In genomic region chr11:78324965-78325364, GRCm38 (mm10) we compare ENCODE assay signal across 17 mouse cellular contexts. TPM values are rescaled to one million over a fixed set of nuclear protein-coding genes. Genes with fewer than 3 reads are reported as not detected.
DNase-seq lines count a peak whose midpoint lies in the region; ATAC-seq and TF ChIP-seq lines count a peak whose summit lies in the region.
"Had no signal": no experiment of that assay in that cellular context is flagged by ENCODE, and none has a peak within 500 bp of the region (broad histone marks: within the 10 kb centered on the region; RNA-seq: fewer than 3 reads in every experiment).

No protein-coding gene starts in this region.

- peak; percentile 46 for DNase-seq in cerebellum, adult 11-12 months
- DNase-seq in cerebellum, adult 9-10 months, result no peak
- DNase-seq in hindbrain, embryonic 10.5 days (ENCODE audit: low spot score), result no peak
- DNase-seq in neural tube, embryonic 10.5 days (ENCODE audit: extremely low spot score, low spot score), result no peak
- DNase-seq in stomach, postnatal 0 days (ENCODE audit: low spot score), result no peak
- no peak for DNase-seq in adrenal gland, adult 2 months
- DNase-seq: heart, postnatal 10 days; kidney, postnatal 4 days; lung, postnatal 10 days; retina, postnatal 1 day had no signal

- peaks cover 23% of the 10 kb centered on the region for H3K36me3 ChIP-seq in hindbrain, embryonic 12.5 days
- peaks cover 58% of the 10 kb centered on the region for H3K36me3 ChIP-seq in hindbrain, embryonic 10.5 days
- H3K36me3 ChIP-seq in neural tube, embryonic 12.5 days, result peaks cover 15% of the 10 kb centered on the region
- no peaks in the 10 kb centered on the region for H3K36me3 ChIP-seq in stomach, postnatal 0 days (ENCODE audit: control insufficient read depth, insufficient read depth, low read length)

- H3K27me3 ChIP-seq in hindbrain, embryonic 12.5 days, result no peaks in the 10 kb centered on the region
- no peaks in the 10 kb centered on the region for H3K27me3 ChIP-seq in hindbrain, embryonic 10.5 days (ENCODE audit: insufficient read depth, poor library complexity, severe bottlenecking)
- H3K27me3 ChIP-seq in neural tube, embryonic 12.5 days (replicated peaks), result no peaks in the 10 kb centered on the region
- no peaks in the 10 kb centered on the region for H3K27me3 ChIP-seq in stomach, postnatal 0 days (ENCODE audit: control insufficient read depth, insufficient read depth, low read length)
- H3K27me3 ChIP-seq: liver, embryonic 12.5 days had no signal

- peak; percentile 5; the same call in 1 of the 2 replicates for TF ChIP-seq CTCF in stomach, postnatal 0 days (IDR thresholded peaks at IDR 0.05; ENCODE audit: low read depth)

- no peak overlapping the region for H3K27ac ChIP-seq in hindbrain, embryonic 12.5 days
- H3K27ac ChIP-seq in hindbrain, embryonic 10.5 days, result no peak overlapping the region
- H3K27ac ChIP-seq in neural tube, embryonic 12.5 days, result no peak overlapping the region
- H3K27ac ChIP-seq in stomach, postnatal 0 days (replicated peaks), result no peak overlapping the region
- H3K27ac ChIP-seq: embryonic facial prominence, embryonic 10.5 days; heart, embryonic 10.5 days; limb, embryonic 10.5 days; liver, embryonic 12.5 days had no signal

- H3K4me2 ChIP-seq in hindbrain, embryonic 12.5 days (replicated peaks), result 0 out of 2 replicates have a peak overlapping the region, but pooled peaks have one; percentile 4
- 0 out of 2 replicates have a peak overlapping the region, but pooled peaks have one; percentile 7 for H3K4me2 ChIP-seq in neural tube, embryonic 12.5 days (replicated peaks)
- H3K4me2 ChIP-seq in stomach, postnatal 0 days (replicated peaks; ENCODE audit: low read depth), result no peak overlapping the region
- H3K4me2 ChIP-seq: liver, embryonic 12.5 days had no signal

- 96% methylated on average over 12 of the region's 12 CpGs for WGBS in hindbrain, embryonic 12.5 days
- WGBS in hindbrain, embryonic 10.5 days, result 91% methylated on average over 12 of the region's 12 CpGs
- WGBS in neural tube, embryonic 12.5 days, result 96% methylated on average over 12 of the region's 12 CpGs
- 94% methylated on average over 12 of the region's 12 CpGs for WGBS in stomach, postnatal 0 days

- peaks cover 20% of the 10 kb centered on the region for H3K4me1 ChIP-seq in hindbrain, embryonic 12.5 days
- H3K4me1 ChIP-seq in hindbrain, embryonic 10.5 days (replicated peaks), result peaks cover 33% of the 10 kb centered on the region
- peaks cover 20% of the 10 kb centered on the region for H3K4me1 ChIP-seq in neural tube, embryonic 12.5 days
- peaks cover 5% of the 10 kb centered on the region; the same call in 1 of the 2 replicates for H3K4me1 ChIP-seq in stomach, postnatal 0 days (replicated peaks; ENCODE audit: control insufficient read depth, insufficient read depth)

- no peak overlapping the region for H3K9ac ChIP-seq in hindbrain, embryonic 12.5 days
- no peak overlapping the region for H3K9ac ChIP-seq in neural tube, embryonic 12.5 days
- H3K9ac ChIP-seq in stomach, postnatal 0 days (ENCODE audit: low read length), result no peak overlapping the region
- H3K9ac ChIP-seq: liver, embryonic 12.5 days had no signal

- H3K9me3 ChIP-seq in hindbrain, embryonic 12.5 days (replicated peaks), result no peaks in the 10 kb centered on the region
- H3K9me3 ChIP-seq in hindbrain, embryonic 10.5 days, result no peaks in the 10 kb centered on the region
- no peaks in the 10 kb centered on the region for H3K9me3 ChIP-seq in neural tube, embryonic 12.5 days
- no peaks in the 10 kb centered on the region for H3K9me3 ChIP-seq in stomach, postnatal 0 days (ENCODE audit: control insufficient read depth, low read length)
- H3K9me3 ChIP-seq: embryonic facial prominence, embryonic 10.5 days; heart, embryonic 10.5 days; limb, embryonic 10.5 days; liver, embryonic 12.5 days had no signal

- no peak for ATAC-seq in hindbrain, embryonic 12.5 days (ENCODE audit: low FRiP score)
- ATAC-seq in neural tube, embryonic 12.5 days (ENCODE audit: low FRiP score, low read depth), result no peak
- no peak for ATAC-seq in stomach, postnatal 0 days (ENCODE audit: low FRiP score, low TSS enrichment)
- ATAC-seq: CD4-positive, CD25-positive, alpha-beta regulatory T cell, adult 4 months; liver, embryonic 12.5 days had no signal

- H3K4me3 ChIP-seq in hindbrain, embryonic 12.5 days, result no peak overlapping the region
- H3K4me3 ChIP-seq in hindbrain, embryonic 10.5 days, result no peak overlapping the region
- H3K4me3 ChIP-seq in neural tube, embryonic 12.5 days, result no peak overlapping the region
- H3K4me3 ChIP-seq in stomach, postnatal 0 days (ENCODE audit: low read depth, low read length), result no peak overlapping the region
- H3K4me3 ChIP-seq: embryonic facial prominence, embryonic 10.5 days; heart, embryonic 10.5 days; limb, embryonic 10.5 days; liver, embryonic 12.5 days had no signal

- no peak for TF ChIP-seq EP300 in stomach, postnatal 0 days (optimal IDR thresholded peaks at IDR 0.05)

RNA-seq across cellular contexts. Expression of gene Aldoc, which starts 2.2 kb away (rescaled TPM):
- polyA plus RNA-seq in hindbrain, embryonic 12.5 days (2016; fragmentation: Nextera tagmentation; extraction: Ambion mirVana), result 16.8 and 20.1 TPM in 2 replicates
- polyA plus RNA-seq in hindbrain, embryonic 10.5 days (2016; fragmentation: Nextera tagmentation; extraction: Ambion mirVana), result 2.5 and 3.1 TPM in 2 replicates
- 16.8 and 17.2 TPM in 2 replicates for polyA plus RNA-seq in neural tube, embryonic 12.5 days (2016; fragmentation: Nextera tagmentation; extraction: Ambion mirVana)
- polyA plus RNA-seq in stomach, postnatal 0 days (2015; fragmentation: Nextera tagmentation; extraction: Ambion mirVana), result 15.0 and 17.1 TPM in 2 replicates
- 10 to 100 TPM; 25.1 to 28.0 TPM for total RNA-seq in adrenal gland, adult 2 months (2021)
- polyA plus RNA-seq in adrenal gland, adult 2 months (2012; rRNA removed), result 15.7 and 26.0 TPM in 2 replicates

RNA-seq across cellular contexts. Expression of gene Pigs, which starts 3.2 kb away (rescaled TPM):
- 76.9 and 77.1 TPM in 2 replicates for polyA plus RNA-seq in hindbrain, embryonic 12.5 days (2016; fragmentation: Nextera tagmentation; extraction: Ambion mirVana)
- 74.6 and 82.9 TPM in 2 replicates for polyA plus RNA-seq in hindbrain, embryonic 10.5 days (2016; fragmentation: Nextera tagmentation; extraction: Ambion mirVana)
- polyA plus RNA-seq in neural tube, embryonic 12.5 days (2016; fragmentation: Nextera tagmentation; extraction: Ambion mirVana), result 66.4 and 73.6 TPM in 2 replicates
- 36.2 and 38.7 TPM in 2 replicates for polyA plus RNA-seq in stomach, postnatal 0 days (2015; fragmentation: Nextera tagmentation; extraction: Ambion mirVana)
- 10 to 100 TPM; 57.3 to 61.3 TPM for total RNA-seq in adrenal gland, adult 2 months (2021)
- polyA plus RNA-seq in adrenal gland, adult 2 months (2012; rRNA removed), result 161 and 184 TPM in 2 replicates

RNA-seq across cellular contexts. Expression of gene Unc119, which starts 18.3 kb away (rescaled TPM):
- polyA plus RNA-seq in hindbrain, embryonic 12.5 days (2016; fragmentation: Nextera tagmentation; extraction: Ambion mirVana), result 86.0 and 92.7 TPM in 2 replicates
- 59.1 and 76.7 TPM in 2 replicates for polyA plus RNA-seq in hindbrain, embryonic 10.5 days (2016; fragmentation: Nextera tagmentation; extraction: Ambion mirVana)
- 80.8 and 89.3 TPM in 2 replicates for polyA plus RNA-seq in neural tube, embryonic 12.5 days (2016; fragmentation: Nextera tagmentation; extraction: Ambion mirVana)
- 26.5 and 27.9 TPM in 2 replicates for polyA plus RNA-seq in stomach, postnatal 0 days (2015; fragmentation: Nextera tagmentation; extraction: Ambion mirVana)
- 10 to 100 TPM; 35.3 to 44.1 TPM for total RNA-seq in adrenal gland, adult 2 months (2021)
- 60.4 and 65.4 TPM in 2 replicates for polyA plus RNA-seq in adrenal gland, adult 2 months (2012; rRNA removed)

RNA-seq across cellular contexts. Expression of gene Spag5, which starts 23.6 kb away (rescaled TPM):
- polyA plus RNA-seq in hindbrain, embryonic 12.5 days (2016; fragmentation: Nextera tagmentation; extraction: Ambion mirVana), result 29.4 and 35.9 TPM in 2 replicates
- polyA plus RNA-seq in hindbrain, embryonic 10.5 days (2016; fragmentation: Nextera tagmentation; extraction: Ambion mirVana), result 53.2 and 62.7 TPM in 2 replicates
- polyA plus RNA-seq in neural tube, embryonic 12.5 days (2016; fragmentation: Nextera tagmentation; extraction: Ambion mirVana), result 33.6 and 34.2 TPM in 2 replicates
- polyA plus RNA-seq in stomach, postnatal 0 days (2015; fragmentation: Nextera tagmentation; extraction: Ambion mirVana), result 4.4 and 5.7 TPM in 2 replicates
- total RNA-seq in adrenal gland, adult 2 months (2021), result 1 to 10 TPM; 3.0 to 4.1 TPM
- polyA plus RNA-seq in adrenal gland, adult 2 months (2012; rRNA removed), result 1.9 and 3.6 TPM in 2 replicates

RNA-seq across cellular contexts. Expression of gene BC030499, which starts 34.3 kb away (rescaled TPM):
- polyA plus RNA-seq in hindbrain, embryonic 12.5 days (2016; fragmentation: Nextera tagmentation; extraction: Ambion mirVana), result 0.34 and 0.51 TPM in 2 replicates
- polyA plus RNA-seq in hindbrain, embryonic 10.5 days (2016; fragmentation: Nextera tagmentation; extraction: Ambion mirVana), result 0.52 and 0.93 TPM in 2 replicates
- polyA plus RNA-seq in neural tube, embryonic 12.5 days (2016; fragmentation: Nextera tagmentation; extraction: Ambion mirVana), result 0.20 and 0.52 TPM in 2 replicates
- polyA plus RNA-seq in stomach, postnatal 0 days (2015; fragmentation: Nextera tagmentation; extraction: Ambion mirVana), result not detected in 2 replicates
- under 1 TPM in 1 of 2 experiments, not detected in 1; 0.61 TPM for total RNA-seq in adrenal gland, adult 2 months (2021)
- polyA plus RNA-seq in adrenal gland, adult 2 months (2012; rRNA removed), result 0.07 and 0.08 TPM in 2 replicates
